Mouse (Mus musculus): ENCODE results near the gene Rp9.
"Not testable (repeated sequence)": the region's sequence is repeated elsewhere in the genome, so short reads cannot be mapped to it uniquely, and the experiment has no call there.

Rp9 gene

GRCm38 (mm10) chr9:22461946-22462345 is 7.6 kb downstream of the Rp9 start:
- DNase-seq (ENCODE audit: low spot score in 2 of 2) = no peak

- DNase-seq (ENCODE audit: low spot score in 2 of 2) = peak in 1 of 2 experiments; percentile 41
Observed at GRCm38 (mm10) chr9:22457142-22457835, 12.3 kb downstream of the Rp9 start.

GRCm38 (mm10) chr9:22455041-22455440 is 14.5 kb downstream of the Rp9 start:
- DNase-seq (ENCODE audit: low spot score in 2 of 2) = no peak

GRCm38 (mm10) chr9:22453990-22454389 is 15.6 kb downstream of the Rp9 start, which contains the start of gene Gm17545:
Gene Gm17545 (plus strand): TSS chr9:22454290.
- DNase-seq (ENCODE audit: low spot score in 2 of 2) = not testable (repeated sequence)

GRCm38 (mm10) chr9:22453501-22453924 is 16.0 kb downstream of the Rp9 start:
- no peak for DNase-seq (ENCODE audit: low spot score in 2 of 2)

- no peak for DNase-seq (ENCODE audit: low spot score in 2 of 2)
Observed at GRCm38 (mm10) chr9:22452697-22453096, 16.8 kb downstream of the Rp9 start.

- no peak for DNase-seq (ENCODE audit: low spot score in 2 of 2)
Observed at GRCm38 (mm10) chr9:22449209-22449608, 20.3 kb downstream of the Rp9 start.

GRCm38 (mm10) chr9:22448420-22448819 is 21.1 kb downstream of the Rp9 start:
- no peak for DNase-seq (ENCODE audit: low spot score in 2 of 2)

GRCm38 (mm10) chr9:22447213-22447612 is 22.3 kb downstream of the Rp9 start:
- DNase-seq (ENCODE audit: low spot score in 2 of 2) = no peak

GRCm38 (mm10) chr9:22445123-22445522 is 24.4 kb downstream of the Rp9 start:
- no peak for DNase-seq (ENCODE audit: low spot score in 2 of 2)

GRCm38 (mm10) chr9:22443157-22443556 is 26.4 kb downstream of the Rp9 start:
- DNase-seq (ENCODE audit: low spot score in 2 of 2) = no peak

GRCm38 (mm10) chr9:22438826-22439225 is 30.7 kb downstream of the Rp9 start:
- no peak for DNase-seq (ENCODE audit: low spot score in 2 of 2)

GRCm38 (mm10) chr9:22434101-22434500 is 35.4 kb downstream of the Rp9 start:
- DNase-seq (ENCODE audit: low spot score in 2 of 2) = no peak

- no peak for DNase-seq (ENCODE audit: low spot score in 2 of 2)
Observed at GRCm38 (mm10) chr9:22433221-22433620, 36.3 kb downstream of the Rp9 start.

- DNase-seq (ENCODE audit: low spot score in 2 of 2) = no peak
Observed at GRCm38 (mm10) chr9:22430315-22430840, 39.2 kb downstream of the Rp9 start.

- no peak for DNase-seq (ENCODE audit: low spot score in 2 of 2)
Observed at GRCm38 (mm10) chr9:22429533-22430241, 39.9 kb downstream of the Rp9 start.

- DNase-seq (ENCODE audit: low spot score in 2 of 2) = no peak
Observed at GRCm38 (mm10) chr9:22428666-22429410, 40.7 kb downstream of the Rp9 start.

- no peak for DNase-seq (ENCODE audit: low spot score in 2 of 2)
Observed at GRCm38 (mm10) chr9:22428028-22428665, 41.4 kb downstream of the Rp9 start.

GRCm38 (mm10) chr9:22424719-22425118 is 44.8 kb downstream of the Rp9 start:
- DNase-seq (ENCODE audit: low spot score in 2 of 2) = no peak

- DNase-seq (ENCODE audit: low spot score in 2 of 2) = no peak
Observed at GRCm38 (mm10) chr9:22424196-22424595, 45.3 kb downstream of the Rp9 start.

GRCm38 (mm10) chr9:22423507-22423906 is 46.0 kb downstream of the Rp9 start:
- DNase-seq (ENCODE audit: low spot score in 2 of 2) = no peak

- DNase-seq (ENCODE audit: low spot score in 2 of 2) = no peak
Observed at GRCm38 (mm10) chr9:22422559-22422958, 47.0 kb downstream of the Rp9 start.
